Mouse (Mus musculus): ENCODE results near the gene Rab13.
A peak's percentile ranks its signal among the peaks of the same experiment; 100 is the strongest.
"Not testable (repeated sequence)": the region's sequence is repeated elsewhere in the genome, so short reads cannot be mapped to it uniquely, and the experiment has no call there.

Rab13 gene

GRCm38 (mm10) chr3:90224331-90224730, 10.8 kb downstream of the Rab13 start:
- DNase-seq (ENCODE audit: low spot score in 2 of 2), result no peak

- no peak for DNase-seq (ENCODE audit: low spot score in 2 of 2)
Measured at GRCm38 (mm10) chr3:90231075-90231474, 17.6 kb downstream of the Rab13 start.

- peak; percentile 85 to 94 for DNase-seq (ENCODE audit: low spot score in 2 of 2)
Measured at GRCm38 (mm10) chr3:90231507-90232333, 18.2 kb downstream of the Rab13 start, which contains the start of gene Jtb. Gene Jtb (plus strand): TSS chr3:90231597.

- no peak for DNase-seq (ENCODE audit: low spot score in 2 of 2)
Measured at GRCm38 (mm10) chr3:90241251-90241650, 27.8 kb downstream of the Rab13 start.

GRCm38 (mm10) chr3:90241669-90242358, 28.3 kb downstream of the Rab13 start:
- no peak for DNase-seq (ENCODE audit: low spot score in 2 of 2)

DNA sequence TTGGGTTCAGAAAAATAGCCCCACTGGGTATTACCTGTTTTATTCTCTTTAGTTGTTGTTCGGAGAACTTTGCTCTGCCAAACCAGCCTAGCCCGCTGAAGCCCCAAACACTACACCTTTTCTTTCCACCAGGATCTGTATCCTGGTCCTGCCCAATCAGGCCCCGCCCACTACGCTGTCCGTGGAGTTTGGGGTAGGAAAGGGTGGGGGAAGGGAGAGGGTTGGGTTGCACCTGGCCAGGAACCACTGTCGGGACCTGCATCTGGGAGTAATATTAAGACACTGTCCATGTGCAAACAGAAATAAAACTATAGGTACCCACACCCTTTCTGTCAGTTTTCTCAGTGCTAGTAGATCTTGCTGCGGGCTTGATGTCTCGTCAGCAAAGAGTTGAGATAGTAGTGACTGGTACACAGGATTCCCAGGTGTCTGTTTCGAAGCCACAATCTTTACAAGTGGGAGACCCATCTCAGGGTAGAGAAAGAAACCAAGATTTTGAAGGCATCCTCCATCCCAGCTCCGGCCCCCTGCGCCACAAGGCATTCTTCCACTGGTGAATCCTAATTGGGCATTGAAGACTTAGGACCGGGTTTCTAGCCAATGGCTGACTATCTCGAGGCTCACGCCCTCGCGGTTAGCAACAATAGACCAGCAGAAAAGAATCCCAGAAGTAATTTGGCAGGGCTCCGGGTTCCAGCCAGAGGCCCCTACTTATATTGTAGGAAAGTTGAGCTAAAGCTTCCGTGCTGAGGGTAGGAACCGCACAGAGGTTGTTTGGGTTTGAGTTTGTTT, 29.7 kb downstream of the Rab13 start, which contains the start of gene Creb3l4:
Creb3l4 (minus strand) TSS at position 529 of the 792 bp plus-strand sequence.
- peak in 1 of 2 experiments; percentile 32 for DNase-seq (ENCODE audit: low spot score in 2 of 2)

DNA sequence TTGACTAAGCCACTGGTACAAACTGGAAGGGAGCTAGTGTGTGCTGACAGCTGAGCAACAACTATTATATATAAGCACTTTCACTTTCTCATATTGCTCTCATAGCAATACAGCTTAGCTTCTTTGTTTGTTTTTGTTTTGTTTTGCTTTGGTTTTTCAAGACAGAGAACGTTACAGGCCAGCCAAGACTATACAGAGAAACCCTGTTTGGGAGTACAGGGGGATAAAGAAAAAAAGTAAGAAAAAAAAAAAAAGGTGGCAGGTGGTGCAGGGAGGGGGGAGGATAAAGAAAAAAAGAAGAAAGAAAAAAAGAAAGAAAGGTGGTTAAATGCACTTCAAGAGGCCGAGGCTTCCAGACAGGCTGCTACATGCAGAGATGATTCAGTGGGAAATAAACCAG, 31.9 kb downstream of the Rab13 start:
- no peak for DNase-seq (ENCODE audit: low spot score in 2 of 2)

DNA sequence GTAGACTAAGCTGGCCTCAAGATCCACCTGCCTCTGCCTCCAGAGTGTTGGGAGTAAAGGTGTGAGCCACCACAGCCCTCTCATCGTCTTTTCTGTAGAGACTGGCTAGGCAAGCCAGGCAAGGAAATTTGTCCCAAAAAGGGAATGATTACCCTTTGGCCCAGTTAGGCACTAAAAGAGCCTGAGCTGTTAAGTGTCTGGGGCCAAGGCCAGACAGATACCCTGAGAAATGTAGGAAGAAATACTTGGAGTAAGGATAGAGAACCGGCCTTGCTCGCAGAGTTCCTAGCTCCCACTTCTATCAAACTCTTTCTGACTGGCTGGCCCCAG, 34.1 kb downstream of the Rab13 start:
- DNase-seq (ENCODE audit: low spot score in 2 of 2), result no peak

DNA sequence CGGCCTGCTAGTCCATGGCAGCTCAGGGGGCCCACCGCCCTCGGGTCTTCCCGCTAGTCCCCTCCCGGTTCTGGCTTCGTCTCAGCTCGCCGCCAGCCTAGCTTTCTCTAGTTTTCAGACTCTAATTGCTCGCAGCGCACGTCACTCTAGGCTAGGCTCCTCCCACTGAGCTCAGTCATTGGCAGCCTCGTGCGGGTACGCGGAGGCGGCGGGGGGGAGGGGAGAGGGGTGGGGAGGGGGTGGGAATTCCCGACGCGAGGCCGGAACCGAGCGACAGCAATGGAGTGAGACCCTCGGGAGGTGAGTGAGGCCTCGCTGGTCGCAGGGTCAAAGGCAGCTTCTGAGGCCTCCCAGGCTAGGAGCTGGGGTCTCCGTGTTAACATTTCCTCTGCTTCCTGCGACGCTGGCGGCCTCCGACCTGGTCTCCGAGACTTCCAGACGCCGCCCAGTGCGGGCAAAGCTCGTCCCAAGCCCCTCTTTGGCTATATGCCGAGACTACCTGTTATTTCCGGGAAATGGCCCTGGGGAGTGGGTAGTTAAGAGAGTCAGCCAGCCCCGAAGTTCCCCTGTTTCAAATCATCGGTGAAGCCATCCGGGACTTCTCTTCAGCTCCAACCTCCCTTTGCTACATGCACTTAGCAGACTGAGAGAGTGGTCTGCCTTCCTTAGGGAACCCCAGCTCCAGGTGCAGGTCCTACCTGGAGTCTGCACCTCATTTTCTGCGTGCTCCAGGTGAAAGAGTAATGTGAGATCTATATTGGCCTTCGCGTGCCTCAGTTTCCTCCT, 34.7 kb downstream of the Rab13 start, which contains the start of gene Slc39a1:
Slc39a1 (plus strand) TSS at position 213 of the 786 bp plus-strand sequence.
- peak; percentile 91 to 94 for DNase-seq (ENCODE audit: low spot score in 2 of 2)

GRCm38 (mm10) chr3:90248746-90249100, 35.2 kb downstream of the Rab13 start:
- peak in 1 of 2 experiments; percentile 38 for DNase-seq (ENCODE audit: low spot score in 2 of 2)

GRCm38 (mm10) chr3:90250791-90251190, 37.3 kb downstream of the Rab13 start:
- no peak for DNase-seq (ENCODE audit: low spot score in 2 of 2)

DNA sequence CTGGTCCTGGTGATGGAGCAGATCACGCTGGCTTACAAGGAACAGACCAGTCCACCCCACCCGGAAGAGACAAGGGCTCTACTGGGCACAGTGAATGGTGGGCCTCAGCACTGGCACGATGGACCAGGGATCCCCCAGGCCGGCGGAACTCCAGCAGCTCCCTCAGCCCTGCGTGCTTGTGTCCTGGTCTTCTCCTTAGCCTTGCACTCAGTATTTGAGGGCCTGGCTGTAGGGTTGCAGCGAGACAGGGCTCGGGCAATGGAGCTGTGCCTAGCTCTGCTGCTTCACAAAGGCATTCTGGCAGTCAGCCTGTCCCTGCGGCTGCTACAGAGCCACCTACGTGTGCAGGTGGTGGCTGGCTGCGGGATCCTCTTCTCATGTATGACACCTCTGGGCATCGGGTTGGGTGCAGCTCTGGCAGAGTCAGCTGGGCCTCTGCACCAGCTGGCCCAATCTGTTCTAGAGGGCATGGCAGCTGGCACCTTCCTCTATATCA, 38.3 kb downstream of the Rab13 start:
- DNase-seq (ENCODE audit: low spot score in 2 of 2), result not testable (repeated sequence)

DNA sequence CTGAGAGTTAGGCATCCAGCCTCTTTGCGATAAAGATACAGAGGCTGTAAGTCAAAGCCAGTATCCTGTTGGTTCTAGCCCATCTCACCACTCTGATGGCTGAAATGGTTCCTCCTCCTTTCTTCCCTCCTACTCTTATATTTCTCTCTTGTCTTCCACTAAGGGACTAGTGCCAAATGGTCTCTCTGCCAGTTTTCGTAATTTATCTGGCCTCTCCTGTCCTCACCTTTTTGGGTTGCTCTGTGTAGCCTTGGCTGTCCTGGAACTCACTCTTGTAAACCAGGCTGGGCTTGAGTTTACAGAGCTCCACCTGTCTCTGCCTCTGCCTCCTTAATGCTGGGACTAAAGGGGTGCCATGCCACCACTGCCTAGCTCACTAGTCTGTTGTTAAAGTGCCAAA, 39.2 kb downstream of the Rab13 start:
- DNase-seq (ENCODE audit: low spot score in 2 of 2), result not testable (repeated sequence)

- not testable (repeated sequence) for DNase-seq (ENCODE audit: low spot score in 2 of 2)
Measured at GRCm38 (mm10) chr3:90253174-90253573, 39.7 kb downstream of the Rab13 start.

GRCm38 (mm10) chr3:90253653-90254418, 40.3 kb downstream of the Rab13 start, which contains the start of gene Crtc2:
Gene Crtc2 (plus strand): TSS chr3:90254163.
- DNase-seq (ENCODE audit: low spot score in 2 of 2), result peak; percentile 89 to 96

GRCm38 (mm10) chr3:90254419-90255193, 41.1 kb downstream of the Rab13 start:
- DNase-seq (ENCODE audit: low spot score in 2 of 2), result peak in 1 of 2 experiments; percentile 35

DNA sequence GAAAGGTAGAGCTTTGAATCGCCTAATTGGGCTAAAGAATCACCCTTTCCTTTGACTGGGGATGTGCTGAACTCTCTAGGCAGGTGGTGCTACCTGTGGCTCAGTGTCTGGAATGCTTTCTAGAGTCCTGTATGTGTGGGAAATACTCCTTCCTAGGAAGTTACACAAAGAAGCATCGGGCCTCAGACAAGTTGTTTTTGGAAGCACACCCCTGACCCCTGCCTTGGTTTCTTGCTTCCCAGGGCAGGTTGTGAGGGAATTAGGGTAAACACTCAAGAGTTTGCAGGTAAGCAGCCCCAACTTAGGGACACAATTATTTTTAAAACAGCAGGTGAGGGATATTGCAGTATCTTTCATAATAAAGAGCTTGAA, 41.7 kb downstream of the Rab13 start:
- no peak for DNase-seq (ENCODE audit: low spot score in 2 of 2)

- no peak for DNase-seq (ENCODE audit: low spot score in 2 of 2)
Measured at GRCm38 (mm10) chr3:90255784-90256353, 42.4 kb downstream of the Rab13 start.

Data from urinary bladder, postnatal 36 days (tissue).